Mouse (Mus musculus) stomach, postnatal 0 days (tissue): ENCODE measurements around the gene Prss34. TPM values are rescaled to one million over a fixed set of nuclear protein-coding genes. Genes with fewer than 3 reads are reported as not detected.

ENCODE experiments used
- ATAC-seq: fragments of 200-750 bp; cut with Nextera tagmentation; 2 replicates; pipeline ENCODE4 v1.8.0; 2017; ENCODE audit not compliant: low FRiP score, low TSS enrichment
- DNase-seq: peaks from one replicate; pipeline ENCODE4 v3.0.0-alpha.2; 2016; ENCODE audit warnings: low spot score
- H3K27ac ChIP-seq: fragments of 300-500 bp; sonication (generic); replicated peaks from 2 replicates; pipeline ENCODE4 v1.5.1; 2014; ENCODE audit warnings: mild to moderate bottlenecking, control low read depth
- H3K27me3 ChIP-seq: fragments of 300-500 bp; sonication (generic); 2 replicates; pipeline ENCODE4 v1.6.1; 2014; ENCODE audit warnings: low read length; ENCODE audit not compliant: control insufficient read depth, insufficient read depth
- H3K36me3 ChIP-seq: fragments of 300-500 bp; sonication (generic); 2 replicates; pipeline ENCODE4 v1.6.1; 2014; ENCODE audit warnings: low read length, mixed read lengths; ENCODE audit not compliant: control insufficient read depth, insufficient read depth
- H3K4me1 ChIP-seq: fragments of 300-500 bp; sonication (generic); replicated peaks from 2 replicates; pipeline ENCODE4 v1.6.1; 2014; ENCODE audit warnings: antibody characterized with exemption; ENCODE audit not compliant: control insufficient read depth, insufficient read depth
- H3K4me2 ChIP-seq: fragments of 300-500 bp; sonication (generic); replicated peaks from 2 replicates; pipeline ENCODE4 v1.6.1; 2014; ENCODE audit warnings: low read depth, mild to moderate bottlenecking, control low read depth, moderate library complexity
- H3K4me3 ChIP-seq: fragments of 300-500 bp; sonication (generic); 2 replicates; pipeline ENCODE4 v1.5.1; 2014; ENCODE audit warnings: low read depth, low read length, control low read depth
- H3K9ac ChIP-seq: fragments of 300-500 bp; sonication (generic); 2 replicates; pipeline ENCODE4 v1.6.1; 2014; ENCODE audit warnings: mild to moderate bottlenecking, low read length, control low read depth, mixed read lengths
- H3K9me3 ChIP-seq: fragments of 300-500 bp; sonication (generic); 2 replicates; pipeline ENCODE4 v1.6.1; 2016; ENCODE audit warnings: low read length; ENCODE audit not compliant: control insufficient read depth
- CTCF ChIP-seq: IDR thresholded peaks from 2 replicates; pipeline ENCODE4 v1.5.1; 2016; ENCODE audit warnings: antibody characterized with exemption, low read depth, mild to moderate bottlenecking, moderate library complexity
- EP300 ChIP-seq: optimal IDR thresholded peaks from 2 replicates; pipeline ENCODE3; 2016; ENCODE audit warnings: antibody characterized with exemption
- WGBS: fragments of 180-500 bp; shearing (Covaris S2); extraction: QIAGEN DNeasy Blood & Tissue Kit; methylation state at CpG from one replicate; pipeline ENCODE4 v1.1.7; 2014; 5-methylcytosine and 5-hydroxymethylcytosine counted together
- polyA plus RNA-seq: library from polyadenylated mRNA; unstranded; fragments of >200 nt; fragmentation: Nextera tagmentation; extraction: Ambion mirVana; gene quantifications from 2 replicates; pipeline ENCODE4 v1.2.1, GENCODE M21; 2015

The Prss34 gene
- polyA plus RNA-seq: 0.50 and 0.52 TPM in 2 replicates

- Histone ChIP-seq H3K27me3 (no peaks in the 10 kb centered on the region), H3K9ac (no peak within 1 kb of the TSS), H3K4me3 (no peak within 1 kb of the TSS), H3K4me2 (no peak within 1 kb of the TSS), H3K36me3 (no peaks in the 10 kb centered on the region), H3K27ac (no peak within 1 kb of the TSS), H3K4me1 (no peaks in the 10 kb centered on the region), H3K9me3 (no peaks in the 10 kb centered on the region)
- TF ChIP-seq EP300: no peak
- TF ChIP-seq CTCF: no peak
- DNase-seq (no peak), ATAC-seq (no peak)
- 76% methylated on average over 5 of the region's 5 CpGs for WGBS
These were observed at the start of gene Prss34 for GRCm38 (mm10) chr17:25298094-25298493. Gene Prss34, plus strand, starts transcription at chr17:25298394.

DNA sequence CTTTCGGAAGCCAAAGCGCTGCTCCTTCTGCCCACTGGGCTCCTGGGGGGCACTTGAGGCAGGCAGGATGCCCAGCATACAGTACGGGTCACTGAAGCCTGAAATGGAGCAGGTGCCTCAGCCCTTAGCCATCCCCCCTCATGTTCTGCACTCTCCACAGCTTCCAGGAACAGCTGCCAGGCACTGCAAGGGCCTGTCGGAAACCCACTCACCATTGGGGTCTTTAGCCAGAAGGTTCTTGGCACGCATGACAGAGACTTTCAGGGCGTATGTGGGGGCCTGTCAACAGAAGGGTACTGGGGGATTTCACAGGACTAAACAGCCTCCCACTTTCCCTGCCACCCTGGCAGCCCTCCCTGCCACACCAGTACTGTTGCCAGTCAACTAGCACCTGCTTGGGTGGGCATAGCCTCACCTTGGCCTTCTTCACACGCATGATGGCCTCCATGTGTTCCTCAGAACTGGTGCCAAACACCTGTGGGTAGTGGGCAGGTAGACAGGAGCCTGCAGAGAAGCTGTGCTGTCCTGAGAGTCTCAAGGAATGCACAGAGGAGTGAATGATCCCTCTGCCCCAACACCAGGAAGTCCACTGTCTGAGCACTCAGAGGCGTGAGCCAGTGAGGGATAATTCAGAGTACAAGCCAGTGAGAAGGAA lies 47.9 kb upstream of the Prss34 start:
- H3K36me3 ChIP-seq: no peaks in the 10 kb centered on the region
- no peaks in the 10 kb centered on the region for H3K9me3 ChIP-seq
- H3K4me3 ChIP-seq: no peak overlapping the region
- no peak overlapping the region for H3K27ac ChIP-seq
- 84% methylated on average over 8 of the region's 8 CpGs for WGBS
- H3K4me1 ChIP-seq: no peaks in the 10 kb centered on the region
- no peak overlapping the region for H3K4me2 ChIP-seq
- TF ChIP-seq CTCF (no peak), EP300 (no peak)
- no peak overlapping the region for H3K9ac ChIP-seq
- H3K27me3 ChIP-seq: no peaks in the 10 kb centered on the region
- no peak for ATAC-seq
- no peak for DNase-seq

GRCm38 (mm10) chr17:25252643-25253042 lies 45.6 kb upstream of the Prss34 start:
- WGBS: 42% methylated on average over 3 of the region's 3 CpGs
- Histone ChIP-seq H3K27me3 (0 out of 2 replicates have a peak, but pooled peaks cover 3% of the 10 kb centered on the region), H3K9me3 (no peaks in the 10 kb centered on the region), H3K4me2 (no peak overlapping the region), H3K4me1 (0 out of 2 replicates have a peak, but pooled peaks cover 3% of the 10 kb centered on the region), H3K27ac (no peak overlapping the region), H3K4me3 (no peak overlapping the region), H3K36me3 (no peaks in the 10 kb centered on the region), H3K9ac (no peak overlapping the region)
- ATAC-seq: no peak
- TF ChIP-seq CTCF (no peak), EP300 (no peak)
- no peak for DNase-seq

GRCm38 (mm10) chr17:25253760-25254159 lies 44.4 kb upstream of the Prss34 start:
- no peak for TF ChIP-seq CTCF
- TF ChIP-seq EP300: no peak
- 35% methylated on average over 10 of the region's 10 CpGs for WGBS
- H3K27me3 ChIP-seq: 0 out of 2 replicates have a peak, but pooled peaks cover 3% of the 10 kb centered on the region
- no peak overlapping the region for H3K4me3 ChIP-seq
- H3K27ac ChIP-seq: no peak overlapping the region
- H3K4me2 ChIP-seq: no peak overlapping the region
- H3K4me1 ChIP-seq: 0 out of 2 replicates have a peak, but pooled peaks cover 3% of the 10 kb centered on the region
- no peaks in the 10 kb centered on the region for H3K9me3 ChIP-seq
- ATAC-seq (no peak), DNase-seq (no peak)
- no peaks in the 10 kb centered on the region for H3K36me3 ChIP-seq
- no peak overlapping the region for H3K9ac ChIP-seq

GRCm38 (mm10) chr17:25255110-25255509 lies 43.1 kb upstream of the Prss34 start:
- no peaks in the 10 kb centered on the region for H3K36me3 ChIP-seq
- WGBS: 67% methylated on average over 2 of the region's 2 CpGs
- no peak overlapping the region for H3K4me2 ChIP-seq
- H3K9me3 ChIP-seq: no peaks in the 10 kb centered on the region
- H3K4me3 ChIP-seq: no peak overlapping the region
- DNase-seq (no peak), ATAC-seq (no peak)
- no peak overlapping the region for H3K27ac ChIP-seq
- H3K4me1 ChIP-seq: 0 out of 2 replicates have a peak, but pooled peaks cover 3% of the 10 kb centered on the region
- 0 out of 2 replicates have a peak, but pooled peaks cover 3% of the 10 kb centered on the region for H3K27me3 ChIP-seq
- TF ChIP-seq EP300 (no peak), CTCF (no peak)
- H3K9ac ChIP-seq: no peak overlapping the region

GRCm38 (mm10) chr17:25256140-25256754 lies 41.9 kb upstream of the Prss34 start, which contains the start of gene Baiap3:
Gene Baiap3, minus strand, starts transcription at chr17:25256364.
- peak within 1 kb of the TSS; percentile 33 for H3K4me3 ChIP-seq
- H3K4me2 ChIP-seq: peak within 1 kb of the TSS; percentile 51
- ATAC-seq (peak; percentile 15; the same call in 1 of the 2 replicates), DNase-seq (no peak)
- 0 out of 2 replicates have a peak, but pooled peaks cover 3% of the 10 kb centered on the region for H3K27me3 ChIP-seq
- H3K9me3 ChIP-seq: no peaks in the 10 kb centered on the region
- 4% methylated on average over 31 of the region's 35 CpGs for WGBS
- H3K36me3 ChIP-seq: no peaks in the 10 kb centered on the region
- TF ChIP-seq CTCF: no peak
- TF ChIP-seq EP300: no peak
- H3K9ac ChIP-seq: peak within 1 kb of the TSS; percentile 18; the same call in 1 of the 2 replicates
- no peak within 1 kb of the TSS for H3K27ac ChIP-seq
- 0 out of 2 replicates have a peak, but pooled peaks cover 3% of the 10 kb centered on the region for H3K4me1 ChIP-seq
